Mouse (Mus musculus) CH12.LX (cell line): ENCODE results near the gene Tulp1. TPM values are rescaled to one million over a fixed set of nuclear protein-coding genes. Genes with fewer than 3 reads are reported as not detected.

Experiments
- DNase-seq: peaks from one replicate; pipeline ENCODE4 v3.0.0-alpha.2; 2013; ENCODE audit errors: extremely low read depth
- H3K27ac ChIP-seq: 2 replicates; pipeline ENCODE4 v1.5.1; 2012; ENCODE audit warnings: low read depth, mild to moderate bottlenecking, control low read depth, moderate library complexity; ENCODE audit not compliant: insufficient read depth
- H3K27me3 ChIP-seq: replicated peaks from 2 replicates; pipeline ENCODE3; 2012; ENCODE audit warnings: inconsistent platforms
- H3K36me3 ChIP-seq, 2 experiments: replicated peaks in 1 of 2; 2 replicates each; pipeline versions ENCODE3 to v1.6.1; 2012; ENCODE audit warnings: inconsistent platforms in 1 of 2, low read length in 1 of 2, mild to moderate bottlenecking in 1 of 2, mixed read lengths in 1 of 2, moderate library complexity in 1 of 2; ENCODE audit not compliant: control insufficient read depth in 1 of 2, insufficient read depth in 1 of 2
- H3K4me1 ChIP-seq, 2 experiments: 2 replicates each; pipeline ENCODE4 v1.6.1; 2012; ENCODE audit warnings: inconsistent platforms in 1 of 2, moderate library complexity in 1 of 2; ENCODE audit not compliant: insufficient read depth in 2 of 2, control insufficient read depth in 1 of 2
- H3K4me2 ChIP-seq: 2 replicates; pipeline ENCODE4 v1.6.1; 2012; ENCODE audit warnings: low read depth, mild to moderate bottlenecking, control low read depth; ENCODE audit not compliant: poor library complexity, insufficient read depth, severe bottlenecking
- H3K4me3 ChIP-seq, 3 experiments: fragments of 150-350 bp in 1 of 3; sonication (generic) in 1 of 3; replicated peaks in 1 of 3; 2 replicates each; pipeline versions ENCODE3 to v1.5.1; 2011 to 2012; ENCODE audit warnings: low read depth in 2 of 3, low read length in 2 of 3, mild to moderate bottlenecking in 2 of 3, moderate library complexity in 2 of 3, control low read depth in 1 of 3, improper control_type of control experiment in 1 of 3, inconsistent platforms in 1 of 3, mixed read lengths in 1 of 3; ENCODE audit not compliant: poor library complexity in 1 of 3
- H3K79me2 ChIP-seq: replicated peaks from 2 replicates; pipeline ENCODE4 v1.6.1; 2012; ENCODE audit warnings: mild to moderate bottlenecking, moderate library complexity; ENCODE audit not compliant: control insufficient read depth, poor library complexity, insufficient read depth, severe bottlenecking; ENCODE audit errors: extremely low read depth
- H3K9ac ChIP-seq: 2 replicates; pipeline ENCODE4 v1.6.1; 2012; ENCODE audit warnings: low read depth, mild to moderate bottlenecking, control low read depth, moderate library complexity; ENCODE audit not compliant: insufficient read depth
- H3K9me3 ChIP-seq: replicated peaks from 2 replicates; pipeline ENCODE3; 2012; ENCODE audit warnings: low read length, inconsistent platforms, mixed read lengths
- CHD1 ChIP-seq: IDR thresholded peaks from 2 replicates; pipeline ENCODE4 v1.6.1; 2012; ENCODE audit warnings: low read depth, low read length, improper control_type of control experiment, inconsistent platforms
- CTCF ChIP-seq, 2 experiments: IDR thresholded peaks in 1 of 2; conservative IDR thresholded peaks in 1 of 2; 2 replicates each; pipeline ENCODE4 v1.5.1; 2011 to 2012; ENCODE audit warnings: low read depth in 2 of 2, low read length in 2 of 2, improper control_type of control experiment in 1 of 2, inconsistent platforms in 1 of 2, mild to moderate bottlenecking in 1 of 2, moderate library complexity in 1 of 2
- ELF1 ChIP-seq: IDR thresholded peaks from 2 replicates; pipeline ENCODE4 v1.6.1; 2014; ENCODE audit warnings: low read depth, mild to moderate bottlenecking, inconsistent platforms, low read length, improper control_type of control experiment
- EP300 ChIP-seq: IDR thresholded peaks from 2 replicates; pipeline ENCODE4 v1.6.1; 2011; ENCODE audit warnings: low read length, improper control_type of control experiment
- ETS1 ChIP-seq: conservative IDR thresholded peaks from 2 replicates; pipeline ENCODE4 v1.6.1; 2012; ENCODE audit warnings: low read depth, mild to moderate bottlenecking, inconsistent platforms, low read length, improper control_type of control experiment, moderate library complexity
- GABPA ChIP-seq: IDR thresholded peaks from 2 replicates; pipeline ENCODE4 v1.6.1; 2012; ENCODE audit warnings: low read depth, low read length, improper control_type of control experiment, inconsistent platforms; ENCODE audit not compliant: insufficient replicate concordance
- HCFC1 ChIP-seq: IDR thresholded peaks from 2 replicates; pipeline ENCODE4 v1.6.1; 2012; ENCODE audit warnings: low read depth, mild to moderate bottlenecking, inconsistent platforms, low read length, improper control_type of control experiment
- JUN ChIP-seq: IDR thresholded peaks from 2 replicates; pipeline ENCODE4 v1.6.1; 2011; ENCODE audit warnings: low read depth, mild to moderate bottlenecking, low read length, improper control_type of control experiment, moderate library complexity; ENCODE audit not compliant: insufficient read depth
- MEF2A ChIP-seq: IDR thresholded peaks from 2 replicates; pipeline ENCODE4 v1.6.1; 2014; ENCODE audit warnings: low read depth, mild to moderate bottlenecking, inconsistent platforms, low read length, improper control_type of control experiment, borderline replicate concordance
- MXI1 ChIP-seq: IDR thresholded peaks from 2 replicates; pipeline ENCODE4 v1.6.1; 2011; ENCODE audit warnings: mild to moderate bottlenecking, low read depth, low read length, improper control_type of control experiment
- NELFE ChIP-seq: IDR thresholded peaks from 2 replicates; pipeline ENCODE4 v1.6.1; 2011; ENCODE audit warnings: low read depth, low read length, improper control_type of control experiment
- NRF1 ChIP-seq: IDR thresholded peaks from 2 replicates; pipeline ENCODE4 v1.6.1; 2014; ENCODE audit warnings: low read depth, mild to moderate bottlenecking, inconsistent platforms, low read length, improper control_type of control experiment, moderate library complexity
- POLR2AphosphoS2 ChIP-seq: IDR thresholded peaks from 2 replicates; pipeline ENCODE4 v1.6.1; 2011; ENCODE audit warnings: low read depth, low read length, improper control_type of control experiment
- RCOR1 ChIP-seq: conservative IDR thresholded peaks from 2 replicates; pipeline ENCODE4 v1.6.1; 2012; ENCODE audit warnings: low read depth, mild to moderate bottlenecking, inconsistent platforms, low read length, improper control_type of control experiment
- SIN3A ChIP-seq: IDR thresholded peaks from 2 replicates; pipeline ENCODE4 v1.6.1; 2012; ENCODE audit warnings: low read length, improper control_type of control experiment, inconsistent platforms
- TBP ChIP-seq: conservative IDR thresholded peaks from 2 replicates; pipeline ENCODE4 v1.6.1; 2011; ENCODE audit warnings: low read depth, low read length, improper control_type of control experiment
- TCF12 ChIP-seq: IDR thresholded peaks from 2 replicates; pipeline ENCODE4 v1.6.1; 2014; ENCODE audit warnings: low read depth, mild to moderate bottlenecking, inconsistent platforms, low read length, improper control_type of control experiment
- UBTF ChIP-seq: IDR thresholded peaks from 2 replicates; pipeline ENCODE4 v1.6.1; 2012; ENCODE audit warnings: low read depth, mild to moderate bottlenecking, inconsistent platforms, low read length, improper control_type of control experiment, moderate library complexity
- USF1 ChIP-seq: IDR thresholded peaks from 2 replicates; pipeline ENCODE4 v1.6.1; 2014; ENCODE audit warnings: low read depth, mild to moderate bottlenecking, inconsistent platforms, low read length, improper control_type of control experiment
- USF2 ChIP-seq: conservative IDR thresholded peaks from 2 replicates; pipeline ENCODE4 v1.6.1; 2011; ENCODE audit warnings: low read depth, low read length, improper control_type of control experiment
- ZC3H11A ChIP-seq: IDR thresholded peaks from 2 replicates; pipeline ENCODE4 v1.6.1; 2012; ENCODE audit warnings: low read depth, mild to moderate bottlenecking, inconsistent platforms, low read length, improper control_type of control experiment
- ZKSCAN1 ChIP-seq: IDR thresholded peaks from 2 replicates; pipeline ENCODE4 v1.6.1; 2012; ENCODE audit warnings: low read depth, inconsistent platforms, low read length, improper control_type of control experiment, borderline replicate concordance
- ZMIZ1 ChIP-seq: IDR thresholded peaks from 2 replicates; pipeline ENCODE4 v1.6.1; 2012; ENCODE audit warnings: low read depth, mild to moderate bottlenecking, inconsistent platforms, low read length, improper control_type of control experiment
- ZNF384 ChIP-seq: IDR thresholded peaks from 2 replicates; pipeline ENCODE4 v1.6.1; 2012; ENCODE audit warnings: low read depth, low read length, improper control_type of control experiment, inconsistent platforms
- dilution Hi-C: fragments of 300-500 bp; cut with MboI; formaldehyde crosslinking; loops from 2 replicates; pipeline ENCODE4 v1.14.3; 2020; ENCODE audit warnings: low sequenced_read_pairs; ENCODE audit not compliant: extremely low pct_unique_long_range_greater_than_20kb, extremely low pct_ligation_motif_present
- in situ Hi-C: fragments of 300-500 bp; cut with MboI; formaldehyde crosslinking; loops from 3 replicates; pipeline ENCODE4 v1.14.3; 2019; ENCODE audit warnings: low sequenced_read_pairs, low pct_ligation_motif_present, low pct_unique_long_range_greater_than_20kb, mixed read lengths
- polyA plus RNA-seq: library from polyadenylated mRNA; unstranded; fragments of >175 nt; gene quantifications from 2 replicates; pipeline ENCODE4 v1.2.1, GENCODE M21; 2012; ENCODE audit warnings: low read depth; ENCODE audit not compliant: insufficient read length
- total RNA-seq, 2 experiments: library from RNA; depleted of rRNA; stranded (reverse); fragments of 300-350 nt in 1 of 2; fragments of >200 nt in 1 of 2; gene quantifications; 2 replicates each; pipeline ENCODE4 v1.2.3; 2012 to 2014

The Tulp1 gene
- total and polyA plus RNA-seq, 3 experiments, result not detected

DNA sequence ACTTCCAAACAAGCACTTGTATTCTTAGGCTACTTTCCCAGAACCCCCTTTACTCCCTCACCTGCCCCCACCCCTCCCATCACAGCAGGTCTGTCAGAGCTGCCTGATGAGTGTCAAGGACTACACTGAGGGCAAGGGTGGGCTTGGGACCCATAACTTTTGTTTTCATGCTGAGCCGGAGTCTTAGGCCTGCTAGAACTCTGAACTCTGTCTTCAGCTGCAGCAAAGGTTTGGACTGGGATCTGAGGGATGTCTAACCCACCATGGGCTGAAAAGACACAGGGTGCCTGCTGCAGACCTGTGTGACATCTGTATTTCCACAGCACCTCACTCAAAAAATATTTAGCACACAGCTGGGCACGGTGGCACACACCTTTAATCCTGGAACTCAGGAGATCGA lies 38.1 kb downstream of the Tulp1 start:
- in situ Hi-C loops, result no loop called here
- TF ChIP-seq USF1 (no peak), MEF2A (no peak), TCF12 (no peak), UBTF (no peak), POLR2AphosphoS2 (no peak), EP300 (no peak), ZMIZ1 (no peak), ZC3H11A (no peak), USF2 (no peak), ZKSCAN1 (no peak), ELF1 (no peak), TBP (no peak), ZNF384 (no peak), GABPA (no peak), ETS1 (no peak), CHD1 (no peak), CTCF (conservative IDR thresholded peaks at IDR 0.05 in 1 of 2, IDR thresholded peaks at IDR 0.05 in 1 of 2; ENCODE audit: low read depth in 2 of 2, low read length in 2 of 2) (no peak), HCFC1 (no peak)
- peaks cover 5 to 20% of the 10 kb centered on the region in 2 experiments for H3K4me1 ChIP-seq
- H3K36me3 ChIP-seq, result peaks cover 46 to 81% of the 10 kb centered on the region in 2 experiments
- no peaks in the 10 kb centered on the region for H3K27me3 ChIP-seq
- peaks cover 15% of the 10 kb centered on the region for H3K79me2 ChIP-seq
- no peak overlapping the region for H3K9ac ChIP-seq
- H3K4me2 ChIP-seq, result no peak overlapping the region
- H3K4me3 ChIP-seq, result no peak overlapping the region
- dilution Hi-C loops, result no loop called here
- peaks cover 7% of the 10 kb centered on the region for H3K9me3 ChIP-seq
- H3K27ac ChIP-seq, result no peak overlapping the region
- no peak for DNase-seq

DNA sequence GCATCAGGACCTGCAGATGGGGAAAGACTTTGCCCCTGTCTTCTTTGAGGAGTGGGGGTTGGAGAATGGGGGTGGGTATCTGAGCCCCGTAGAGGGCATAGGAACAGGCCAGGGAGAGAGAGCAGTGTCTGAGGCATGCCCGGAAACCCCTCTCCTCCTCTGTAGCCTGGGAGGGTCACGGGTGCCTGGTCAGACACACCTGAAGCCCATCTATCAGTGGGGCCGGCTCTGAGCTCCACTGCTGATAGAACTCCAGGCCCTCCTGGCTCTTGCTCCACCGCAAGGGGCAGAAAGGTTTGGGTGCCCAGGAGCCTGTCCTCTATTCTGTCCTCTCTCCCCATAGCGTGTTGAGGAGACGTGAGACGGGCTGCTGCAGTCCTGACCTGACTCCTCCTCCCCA lies 39.3 kb downstream of the Tulp1 start:
- no peak for TF ChIP-seq ZC3H11A
- no peak for TF ChIP-seq UBTF
- no peak for TF ChIP-seq RCOR1
- TF ChIP-seq NELFE, result no peak
- no peak for TF ChIP-seq POLR2AphosphoS2
- TF ChIP-seq TBP, result no peak
- no peak for TF ChIP-seq JUN
- TF ChIP-seq EP300, result no peak
- no peak for TF ChIP-seq CTCF (conservative IDR thresholded peaks at IDR 0.05 in 1 of 2, IDR thresholded peaks at IDR 0.05 in 1 of 2; ENCODE audit: low read depth in 2 of 2, low read length in 2 of 2)
- no peak for TF ChIP-seq MXI1
- no peak for TF ChIP-seq NRF1
- no peak for TF ChIP-seq ZMIZ1
- no peak for TF ChIP-seq TCF12
- TF ChIP-seq SIN3A, result no peak
- dilution Hi-C loops (no loop called here), in situ Hi-C loops (no loop called here)
- Histone ChIP-seq H3K9me3 (peaks cover 7% of the 10 kb centered on the region), H3K4me1 (peaks cover 5 to 12% of the 10 kb centered on the region in 2 experiments), H3K4me3 (no peak overlapping the region), H3K4me2 (no peak overlapping the region), H3K36me3 (peaks cover 43 to 83% of the 10 kb centered on the region in 2 experiments), H3K27ac (no peak overlapping the region), H3K27me3 (no peaks in the 10 kb centered on the region), H3K9ac (no peak overlapping the region), H3K79me2 (peaks cover 15% of the 10 kb centered on the region)
- no peak for DNase-seq
